Mouse (Mus musculus): Measurements from ENCODE around the gene Brsk2.

DNA sequence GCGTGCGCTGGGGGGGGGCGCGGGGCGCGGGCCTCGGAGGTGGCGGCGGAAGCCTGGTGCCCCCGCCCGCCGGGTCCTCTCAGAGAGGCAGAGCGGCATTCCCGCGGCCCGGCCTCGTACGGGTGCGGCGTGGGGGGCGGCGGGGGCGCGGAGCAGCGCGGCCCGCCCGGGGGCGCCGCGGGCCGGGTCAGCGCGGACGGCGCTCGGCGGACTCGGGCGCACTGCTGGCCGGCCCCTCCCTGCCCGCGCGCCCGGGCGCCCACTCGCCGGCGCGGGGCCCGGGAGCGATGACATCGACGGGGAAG is 200 bp downstream of the Brsk2 start:
- TF ChIP-seq GATA1 (IDR thresholded peaks at IDR 0.05; ENCODE audit: borderline replicate concordance, low read length) (no peak), FLI1 (IDR thresholded peaks at IDR 0.05; ENCODE audit: low read length) (no peak)
